Mouse (Mus musculus) kidney, postnatal 0 days (tissue): ENCODE measurements at regions not wholly inside any gene's neighbourhood (a gene's known extent, or its start where the extent isn't known, plus 50 kb on each side); places are given as distances from the start of the nearest gene placed in this dataset.

Experiments
- ATAC-seq: fragments of 200-750 bp; cut with Nextera tagmentation; replicated peaks from 2 replicates; pipeline ENCODE4 v1.8.0; 2017; ENCODE audit warnings: low read depth, moderate number of reproducible peaks, moderate TSS enrichment, moderate library complexity; ENCODE audit not compliant: low FRiP score
- DNase-seq: peaks from one replicate; pipeline ENCODE4 v3.0.0-alpha.2; 2016; ENCODE audit warnings: low spot score
- H3K27ac ChIP-seq: fragments of 300-500 bp; sonication (generic); 2 replicates; pipeline ENCODE4 v1.5.1; 2014; ENCODE audit warnings: mild to moderate bottlenecking
- H3K27me3 ChIP-seq: fragments of 300-500 bp; sonication (generic); 2 replicates; pipeline ENCODE4 v1.6.1; 2014; ENCODE audit warnings: low read length, mixed read lengths; ENCODE audit not compliant: insufficient read depth
- H3K36me3 ChIP-seq: fragments of 300-500 bp; sonication (generic); 2 replicates; pipeline ENCODE4 v1.6.1; 2014; ENCODE audit warnings: low read length, mixed read lengths; ENCODE audit not compliant: insufficient read depth
- H3K4me1 ChIP-seq: fragments of 300-500 bp; sonication (generic); replicated peaks from 2 replicates; pipeline ENCODE4 v1.6.1; 2014; ENCODE audit warnings: antibody characterized with exemption, low read length, mixed read lengths; ENCODE audit not compliant: insufficient read depth
- H3K4me2 ChIP-seq: fragments of 300-500 bp; sonication (generic); 2 replicates; pipeline ENCODE4 v1.6.1; 2014; ENCODE audit warnings: mild to moderate bottlenecking, low read length, moderate library complexity, mixed read lengths
- H3K4me3 ChIP-seq: fragments of 300-500 bp; sonication (generic); replicated peaks from 2 replicates; pipeline ENCODE4 v1.5.1; 2014; ENCODE audit warnings: low read depth, low read length
- H3K9ac ChIP-seq: fragments of 300-500 bp; sonication (generic); 2 replicates; pipeline ENCODE4 v1.6.1; 2014; ENCODE audit warnings: low read depth, low read length
- H3K9me3 ChIP-seq: fragments of 300-500 bp; sonication (generic); replicated peaks from 2 replicates; pipeline ENCODE4 v1.6.1; 2016; ENCODE audit warnings: low read length, inconsistent platforms, mixed read lengths
- CTCF ChIP-seq: IDR thresholded peaks from 2 replicates; pipeline ENCODE4 v1.5.1; 2016; ENCODE audit warnings: antibody characterized with exemption, low read depth, mild to moderate bottlenecking, moderate library complexity
- WGBS: fragments of 180-500 bp; shearing (Covaris S2); extraction: QIAGEN DNeasy Blood & Tissue Kit; methylation state at CpG from one replicate; pipeline ENCODE4 v1.1.7; 2014; 5-methylcytosine and 5-hydroxymethylcytosine counted together

- H3K9ac ChIP-seq, result no peak overlapping the region
- H3K4me3 ChIP-seq, result no peak overlapping the region
- no peak for ATAC-seq
- H3K27ac ChIP-seq, result no peak overlapping the region
- no peaks in the 10 kb centered on the region for H3K4me1 ChIP-seq
- H3K27me3 ChIP-seq, result no peaks in the 10 kb centered on the region
- 26% methylated on average over 4 of the region's 4 CpGs for WGBS
- no peak for TF ChIP-seq CTCF
- H3K36me3 ChIP-seq, result no peaks in the 10 kb centered on the region
- DNase-seq, result no peak
- no peak overlapping the region for H3K4me2 ChIP-seq
- H3K9me3 ChIP-seq, result no peaks in the 10 kb centered on the region
These were observed 420.7 kb downstream of the Pdcd6ip start for GRCm38 (mm10) chr9:113287397-113287796.

DNA sequence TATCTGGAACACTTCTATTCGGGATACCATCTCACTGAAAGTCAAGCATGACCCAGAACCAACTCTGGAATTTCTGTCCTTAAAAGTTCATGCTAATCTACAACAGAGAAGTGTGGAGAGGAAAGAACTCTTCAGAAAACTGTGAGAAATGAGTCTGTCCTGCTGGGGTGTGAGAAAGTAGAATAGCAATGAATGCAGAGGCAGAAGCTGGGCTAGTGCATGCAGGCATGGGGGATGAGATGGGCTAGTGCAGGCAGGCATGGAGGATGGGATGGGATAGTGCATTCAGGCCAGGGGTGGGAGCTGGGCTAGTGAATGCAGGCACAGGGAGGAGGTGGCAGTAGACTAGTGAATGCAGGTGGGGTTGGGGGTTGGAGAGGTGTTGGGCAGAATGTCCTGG is 424.8 kb downstream of the Pdcd6ip start:
- H3K27ac ChIP-seq, result no peak overlapping the region
- no peaks in the 10 kb centered on the region for H3K36me3 ChIP-seq
- no peak overlapping the region for H3K4me3 ChIP-seq
- H3K4me1 ChIP-seq, result no peaks in the 10 kb centered on the region
- H3K27me3 ChIP-seq, result no peaks in the 10 kb centered on the region
- no peak overlapping the region for H3K9ac ChIP-seq
- no peak for TF ChIP-seq CTCF
- no peak overlapping the region for H3K4me2 ChIP-seq
- ATAC-seq (no peak), DNase-seq (no peak)
- 40% methylated on average over 1 of the region's 1 CpGs for WGBS
- H3K9me3 ChIP-seq, result no peaks in the 10 kb centered on the region

DNA sequence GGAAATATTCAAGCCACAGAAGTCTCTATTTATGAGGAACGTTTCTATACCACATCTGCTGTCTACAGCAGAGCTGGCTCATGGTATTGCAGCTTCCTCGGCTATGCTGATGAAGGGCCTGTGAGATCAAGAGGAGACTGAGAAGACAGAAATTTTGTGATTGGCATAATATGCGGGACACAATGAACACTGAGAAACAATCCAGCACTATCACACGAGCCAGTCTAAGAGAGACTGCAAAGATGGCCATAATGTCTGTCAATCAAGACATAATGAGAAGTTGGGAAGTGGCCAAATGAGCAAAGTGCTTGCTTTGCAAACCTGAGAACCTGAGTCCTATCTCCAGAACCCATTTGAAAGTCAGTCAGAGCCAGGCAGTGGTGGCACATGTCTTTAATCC is 437.5 kb downstream of the Pdcd6ip start:
- no peak for ATAC-seq

GRCm38 (mm10) chr9:113267696-113268095 is 440.4 kb downstream of the Pdcd6ip start:
- 83% methylated on average over 8 of the region's 8 CpGs for WGBS
- Histone ChIP-seq H3K27me3 (no peaks in the 10 kb centered on the region), H3K4me1 (no peaks in the 10 kb centered on the region), H3K4me3 (no peak overlapping the region), H3K9ac (no peak overlapping the region), H3K36me3 (no peaks in the 10 kb centered on the region), H3K9me3 (no peaks in the 10 kb centered on the region), H3K27ac (no peak overlapping the region), H3K4me2 (no peak overlapping the region)
- ATAC-seq, result no peak
- no peak for DNase-seq
- TF ChIP-seq CTCF, result no peak

More for the DNA sequence above, 437.5 kb downstream of the Pdcd6ip start:
- Histone ChIP-seq H3K36me3 (no peaks in the 10 kb centered on the region), H3K27me3 (no peaks in the 10 kb centered on the region), H3K9me3 (no peaks in the 10 kb centered on the region), H3K27ac (no peak overlapping the region), H3K4me3 (no peak overlapping the region), H3K4me2 (no peak overlapping the region), H3K9ac (no peak overlapping the region), H3K4me1 (no peaks in the 10 kb centered on the region)
- DNase-seq, result no peak
- no peak for TF ChIP-seq CTCF
- 77% methylated on average over 4 of the region's 4 CpGs for WGBS

DNA sequence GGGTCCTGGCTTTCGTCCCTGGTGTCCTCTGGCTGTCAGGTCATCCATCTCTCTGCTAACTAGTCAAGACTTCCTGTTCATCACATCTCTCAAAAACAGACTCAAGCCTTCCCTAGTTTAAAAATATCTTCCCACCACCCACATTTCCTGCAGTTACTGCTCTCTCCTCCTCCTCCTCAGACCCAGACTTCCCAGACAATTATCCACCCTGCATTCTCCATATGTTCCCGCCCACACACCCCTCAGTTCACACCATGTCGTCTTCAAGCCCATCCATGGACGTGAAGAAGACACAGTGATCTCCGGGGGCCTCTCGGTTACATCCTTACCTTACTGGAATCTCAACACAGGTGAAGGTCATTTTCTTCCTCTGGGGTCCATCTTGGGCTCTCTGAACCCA is 444.4 kb downstream of the Pdcd6ip start:
- DNase-seq (no peak), ATAC-seq (no peak)
- no peaks in the 10 kb centered on the region for H3K4me1 ChIP-seq
- no peak overlapping the region for H3K9ac ChIP-seq
- no peak overlapping the region for H3K27ac ChIP-seq
- no peak for TF ChIP-seq CTCF
- H3K4me3 ChIP-seq, result no peak overlapping the region
- 73% methylated on average over 6 of the region's 6 CpGs for WGBS
- H3K27me3 ChIP-seq, result no peaks in the 10 kb centered on the region
- no peaks in the 10 kb centered on the region for H3K9me3 ChIP-seq
- H3K4me2 ChIP-seq, result no peak overlapping the region
- H3K36me3 ChIP-seq, result no peaks in the 10 kb centered on the region

DNA sequence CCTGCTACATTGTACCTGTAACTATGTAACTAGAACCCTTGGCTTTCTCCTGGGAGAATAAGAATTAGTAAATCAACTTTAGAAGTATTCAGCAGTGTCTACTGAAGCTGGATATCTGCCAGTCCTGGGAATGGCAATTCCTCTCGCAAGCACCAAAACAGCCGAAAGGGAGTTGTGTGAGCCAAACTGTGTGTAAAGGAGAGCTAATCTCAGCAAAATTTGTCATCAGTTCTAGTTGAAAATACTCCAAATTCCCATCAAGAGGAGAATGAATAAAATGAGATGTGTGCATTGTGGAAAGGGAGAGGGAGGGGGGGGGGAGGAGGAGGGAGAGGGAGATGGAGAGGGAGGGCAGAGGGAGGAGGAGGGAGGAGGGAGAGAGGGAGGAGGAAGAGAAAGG is 447.8 kb downstream of the Pdcd6ip start:
- Histone ChIP-seq H3K4me3 (no peak overlapping the region), H3K9me3 (no peaks in the 10 kb centered on the region), H3K4me1 (no peaks in the 10 kb centered on the region), H3K27me3 (no peaks in the 10 kb centered on the region), H3K27ac (no peak overlapping the region), H3K36me3 (no peaks in the 10 kb centered on the region), H3K9ac (no peak overlapping the region), H3K4me2 (no peak overlapping the region)
- ATAC-seq (no peak), DNase-seq (no peak)
- no peak for TF ChIP-seq CTCF
- 55% methylated on average over 2 of the region's 2 CpGs for WGBS

DNA sequence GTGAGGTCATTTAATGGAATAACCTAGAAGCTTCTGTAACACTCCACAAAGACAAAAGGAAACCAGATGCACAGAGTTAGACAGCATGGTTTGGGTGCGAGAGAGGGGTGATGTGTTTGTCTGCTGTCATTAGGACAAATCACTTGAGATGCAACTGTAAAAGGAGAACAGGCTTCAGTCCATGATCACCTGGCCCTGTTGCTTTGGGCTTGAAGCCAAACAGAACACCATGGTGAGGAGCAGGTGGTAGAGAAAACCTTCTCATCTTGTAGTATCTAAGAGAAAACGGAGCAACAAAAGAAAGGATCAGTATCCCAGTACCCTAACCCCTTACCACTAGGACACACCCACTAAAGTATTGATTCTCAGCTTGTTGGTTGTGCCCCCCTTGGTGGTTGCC is 449.5 kb downstream of the Pdcd6ip start:
- Histone ChIP-seq H3K27me3 (no peaks in the 10 kb centered on the region), H3K9ac (no peak overlapping the region), H3K27ac (no peak overlapping the region), H3K4me2 (no peak overlapping the region), H3K4me1 (no peaks in the 10 kb centered on the region), H3K4me3 (no peak overlapping the region), H3K9me3 (no peaks in the 10 kb centered on the region), H3K36me3 (no peaks in the 10 kb centered on the region)
- no peak for TF ChIP-seq CTCF
- DNase-seq, result no peak
- whole genome bisulfite sequencing, result 75% methylated on average over 2 of the region's 2 CpGs
- no peak for ATAC-seq
